Mouse (Mus musculus) spleen, adult 2 months (tissue): ENCODE measurements around the gene Slit3. TPM values are rescaled to one million over a fixed set of nuclear protein-coding genes. Genes with fewer than 3 reads are reported as not detected.

Experiments used
- DNase-seq, 2 experiments: peaks; one replicate each; pipeline versions ENCODE4 v3.0.0 to v3.0.0-alpha.2; 2012 to 2021; ENCODE audit warnings: low spot score in 2 of 2, low read depth in 1 of 2
- H3K27ac ChIP-seq: fragments of 200-500 bp; 2 replicates; pipeline ENCODE4 v1.5.1; 2012; ENCODE audit warnings: low read length, inconsistent platforms; ENCODE audit not compliant: insufficient read depth
- H3K27me3 ChIP-seq: fragments of 200-500 bp; 2 replicates; pipeline ENCODE4 v1.6.1; 2012; ENCODE audit warnings: mild to moderate bottlenecking, moderate library complexity, low read length, inconsistent platforms; ENCODE audit not compliant: control insufficient read depth, insufficient read depth
- H3K36me3 ChIP-seq: fragments of 200-500 bp; 2 replicates; pipeline ENCODE4 v1.6.1; 2012; ENCODE audit warnings: mild to moderate bottlenecking, low read length, inconsistent platforms; ENCODE audit not compliant: control insufficient read depth, insufficient read depth
- H3K4me1 ChIP-seq: fragments of 200-500 bp; 2 replicates; pipeline ENCODE4 v1.6.1; 2011; ENCODE audit warnings: inconsistent platforms; ENCODE audit not compliant: control insufficient read depth, insufficient read depth, insufficient read length
- H3K4me3 ChIP-seq: fragments of 200-500 bp; 2 replicates; pipeline ENCODE4 v1.5.1; 2011; ENCODE audit warnings: mild to moderate bottlenecking, inconsistent platforms; ENCODE audit not compliant: insufficient read depth, insufficient read length; ENCODE audit errors: extremely low read depth
- CTCF ChIP-seq: fragments of 200-500 bp; IDR thresholded peaks from 2 replicates; pipeline ENCODE4 v1.5.1; 2011; ENCODE audit warnings: mild to moderate bottlenecking, inconsistent platforms; ENCODE audit not compliant: insufficient read depth, insufficient read length, insufficient replicate concordance; ENCODE audit errors: extremely low read depth
- POLR2A ChIP-seq: fragments of 200-500 bp; IDR thresholded peaks from 2 replicates; pipeline ENCODE4 v1.6.1; 2011; ENCODE audit warnings: low read depth, low read length, inconsistent platforms
- WGBS: fragments of 180-500 bp; shearing (Covaris S2); methylation state at CpG from one replicate; pipeline ENCODE4 v1.1.7; 2018; 5-methylcytosine and 5-hydroxymethylcytosine counted together
- polyA plus RNA-seq: library from polyadenylated mRNA; depleted of rRNA; stranded (reverse); fragments of >200 nt; gene quantifications from 2 replicates; pipeline ENCODE4 v1.2.3, GENCODE M21; 2012

Slit3 gene
- polyA plus RNA-seq, 1 experiment: 6.6 TPM

DNA sequence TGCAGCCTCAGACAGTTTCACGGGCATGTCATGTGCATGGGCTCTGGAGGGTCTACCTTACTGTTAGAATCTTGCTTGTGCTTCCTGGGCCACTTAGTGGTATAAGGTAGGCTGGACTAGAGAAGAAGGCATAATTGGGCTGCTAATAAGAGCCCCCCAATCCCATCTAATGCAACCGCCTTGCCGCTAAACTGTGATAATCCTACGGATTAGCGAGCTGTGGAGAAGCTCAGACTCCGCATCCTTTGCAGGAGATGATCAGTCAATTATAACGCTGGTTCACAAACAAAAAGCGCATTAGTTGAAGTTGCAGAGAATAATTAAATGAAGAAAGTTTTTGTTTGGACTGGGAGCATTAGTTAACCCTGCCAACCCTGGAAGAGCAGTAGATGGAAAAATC, 376.9 kb downstream of the Slit3 start:
- DNase-seq: no peak
- TF ChIP-seq CTCF (no peak), POLR2A (no peak)
- 93% methylated on average over 8 of the region's 8 CpGs for WGBS
- no peak overlapping the region for H3K27ac ChIP-seq
- no peak overlapping the region for H3K4me3 ChIP-seq
- H3K27me3 ChIP-seq: no peaks in the 10 kb centered on the region
- H3K36me3 ChIP-seq: no peaks in the 10 kb centered on the region
- no peaks in the 10 kb centered on the region for H3K4me1 ChIP-seq

DNA sequence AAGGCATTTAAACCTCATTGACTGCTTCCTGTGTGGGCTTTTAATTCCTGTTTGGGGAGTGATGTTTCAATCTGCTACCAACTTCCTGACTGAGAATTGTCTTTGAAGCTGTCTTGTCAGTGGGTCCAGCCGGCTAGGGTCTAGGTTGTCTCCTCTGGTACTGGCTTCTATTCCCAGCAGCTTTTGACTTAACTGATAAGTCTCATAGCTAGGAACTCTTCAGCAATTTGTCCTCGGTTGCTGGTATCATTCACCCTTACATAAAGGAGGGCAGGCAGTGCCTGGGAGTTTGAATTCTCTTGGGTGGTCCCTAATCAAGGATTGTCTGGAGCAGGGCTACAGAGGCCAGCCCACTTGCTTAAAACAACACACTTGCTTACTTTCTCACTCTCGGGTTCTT, 381.1 kb downstream of the Slit3 start:
- no peak overlapping the region for H3K27ac ChIP-seq
- TF ChIP-seq POLR2A: no peak
- no peak for TF ChIP-seq CTCF
- WGBS: 24% methylated on average over 3 of the region's 3 CpGs
- DNase-seq: no peak
- H3K27me3 ChIP-seq: no peaks in the 10 kb centered on the region
- H3K4me3 ChIP-seq: no peak overlapping the region
- H3K4me1 ChIP-seq: no peaks in the 10 kb centered on the region
- H3K36me3 ChIP-seq: no peaks in the 10 kb centered on the region

- TF ChIP-seq CTCF (no peak), POLR2A (no peak)
- H3K27me3 ChIP-seq: no peaks in the 10 kb centered on the region
- no peak for DNase-seq
- no peaks in the 10 kb centered on the region for H3K36me3 ChIP-seq
- WGBS: 73% methylated on average over 5 of the region's 5 CpGs
- H3K4me1 ChIP-seq: no peaks in the 10 kb centered on the region
- H3K4me3 ChIP-seq: no peak overlapping the region
- H3K27ac ChIP-seq: no peak overlapping the region
Observed at GRCm38 (mm10) chr11:35504051-35504450, 383.0 kb downstream of the Slit3 start.

GRCm38 (mm10) chr11:35504916-35505315, 383.9 kb downstream of the Slit3 start:
- Histone ChIP-seq H3K4me1 (no peaks in the 10 kb centered on the region), H3K36me3 (no peaks in the 10 kb centered on the region), H3K27ac (no peak overlapping the region), H3K4me3 (no peak overlapping the region), H3K27me3 (no peaks in the 10 kb centered on the region)
- TF ChIP-seq POLR2A: no peak
- TF ChIP-seq CTCF: no peak
- 56% methylated on average over 8 of the region's 8 CpGs for WGBS
- DNase-seq: no peak

DNA sequence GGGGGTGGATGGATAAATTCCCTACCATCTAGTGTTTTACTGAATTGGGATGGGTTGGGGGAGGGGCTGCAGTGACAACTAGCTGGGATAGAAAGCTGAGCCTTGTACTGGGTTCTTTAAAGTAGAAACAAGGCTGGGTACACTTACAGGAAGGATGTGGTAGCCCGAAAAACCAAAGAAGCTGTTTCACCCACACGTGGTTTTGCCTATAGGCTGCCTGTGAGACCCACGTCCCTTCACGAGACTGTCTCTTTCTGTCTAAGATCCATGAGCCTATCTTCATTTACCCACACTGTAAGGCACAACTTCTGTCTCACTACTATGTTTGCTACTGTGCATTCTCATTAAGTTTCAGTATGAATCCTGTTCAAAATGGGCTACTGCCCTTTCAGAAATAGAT, 384.3 kb downstream of the Slit3 start:
- Histone ChIP-seq H3K4me1 (no peaks in the 10 kb centered on the region), H3K36me3 (no peaks in the 10 kb centered on the region), H3K4me3 (no peak overlapping the region), H3K27ac (no peak overlapping the region), H3K27me3 (no peaks in the 10 kb centered on the region)
- no peak for TF ChIP-seq POLR2A
- no peak for TF ChIP-seq CTCF
- DNase-seq: peak; percentile 14 to 15
- 3% methylated on average over 4 of the region's 4 CpGs for WGBS

GRCm38 (mm10) chr11:35505817-35506216, 384.8 kb downstream of the Slit3 start:
- DNase-seq: no peak
- no peak for TF ChIP-seq CTCF
- TF ChIP-seq POLR2A: no peak
- 18% methylated on average over 9 of the region's 9 CpGs for WGBS

DNA sequence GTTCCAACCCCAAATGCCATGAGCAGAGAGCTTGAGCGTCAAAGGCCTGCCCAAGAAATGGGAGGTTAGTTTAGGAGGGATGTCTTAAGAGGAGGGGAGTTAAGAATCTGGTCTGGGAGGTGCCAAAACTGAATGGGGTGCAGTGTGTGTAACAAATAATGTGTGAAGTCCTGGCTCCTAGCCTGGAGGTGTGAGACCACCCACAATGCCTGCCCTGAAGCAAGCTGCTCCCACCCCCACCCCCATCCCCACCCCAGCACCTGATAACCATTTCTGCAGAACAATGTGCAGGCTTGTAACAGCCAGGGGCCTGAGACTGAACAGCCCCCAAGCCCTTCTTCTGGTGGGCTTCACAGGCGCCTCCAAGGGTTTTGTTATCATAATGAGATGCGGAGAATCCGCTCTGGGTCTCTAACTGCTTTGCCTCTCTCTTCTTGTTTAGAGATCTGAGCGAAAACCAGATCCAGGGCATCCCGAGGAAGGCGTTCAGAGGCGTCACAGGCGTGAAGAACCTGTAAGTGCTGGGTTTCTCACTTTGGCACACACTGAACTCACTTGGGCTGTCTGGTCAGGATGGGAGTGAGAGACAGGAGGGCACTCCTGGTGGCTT, 386.9 kb downstream of the Slit3 start:
- DNase-seq: no peak
- H3K4me1 ChIP-seq: no peaks in the 10 kb centered on the region
- no peak overlapping the region for H3K27ac ChIP-seq
- no peak for TF ChIP-seq CTCF
- TF ChIP-seq POLR2A: no peak
- no peaks in the 10 kb centered on the region for H3K27me3 ChIP-seq
- H3K4me3 ChIP-seq: no peak overlapping the region
- H3K36me3 ChIP-seq: no peaks in the 10 kb centered on the region
- WGBS: 88% methylated on average over 9 of the region's 9 CpGs

More at GRCm38 (mm10) chr11:35505817-35506216, 384.8 kb downstream of the Slit3 start:
- Histone ChIP-seq H3K36me3 (no peaks in the 10 kb centered on the region), H3K4me3 (no peak overlapping the region), H3K27ac (no peak overlapping the region), H3K4me1 (no peaks in the 10 kb centered on the region), H3K27me3 (no peaks in the 10 kb centered on the region)
